Mouse (Mus musculus) c-Kit-positive CD71-positive TER-119-positive erythroid progenitor cells, embryonic 14.5 days (primary cell): ENCODE data around the gene Maz.

Source experiments
- DNase-seq: peaks from one replicate; pipeline ENCODE4 v3.0.0-alpha.2; 2013; ENCODE audit warnings: low spot score

The Maz gene

GRCm38 (mm10) chr7:127020901-127021562, 5.8 kb downstream of the Maz start, which contains the start of the genes Gm42742 and Prrt2:
Gene Gm42742 (minus strand): TSS chr7:127021097.
Gene Prrt2 (minus strand): TSS chr7:127021211.
- no peak for DNase-seq

GRCm38 (mm10) chr7:127020491-127020890, 6.3 kb downstream of the Maz start:
- DNase-seq, result no peak

GRCm38 (mm10) chr7:127020031-127020430, 6.8 kb downstream of the Maz start:
- DNase-seq, result no peak

- no peak for DNase-seq
These were observed 7.4 kb downstream of the Maz start for GRCm38 (mm10) chr7:127019306-127019960.

- no peak for DNase-seq
These were observed 8.2 kb downstream of the Maz start for GRCm38 (mm10) chr7:127018416-127019305.

GRCm38 (mm10) chr7:127017950-127018345, 8.9 kb downstream of the Maz start:
- no peak for DNase-seq

GRCm38 (mm10) chr7:127016971-127017949, 9.6 kb downstream of the Maz start, which contains the start of gene Pagr1a:
Gene Pagr1a (minus strand): TSS chr7:127017352.
- DNase-seq, result peak; percentile 100

GRCm38 (mm10) chr7:127016486-127016938, 10.3 kb downstream of the Maz start:
- peak; percentile 62 for DNase-seq

GRCm38 (mm10) chr7:127016481-127016485, 10.6 kb downstream of the Maz start, which contains the start of gene Pagr1b:
Gene Pagr1b (minus strand): TSS chr7:127016484.
- DNase-seq, result no peak

GRCm38 (mm10) chr7:127016081-127016480, 10.8 kb downstream of the Maz start:
- peak; percentile 45 for DNase-seq

GRCm38 (mm10) chr7:127014993-127015392, 11.8 kb downstream of the Maz start:
- DNase-seq, result no peak

- peak; percentile 58 for DNase-seq
These were observed 12.5 kb downstream of the Maz start, which contains the start of gene Mvp for GRCm38 (mm10) chr7:127014320-127014719. Gene Mvp (minus strand): TSS chr7:127014621.

- no peak for DNase-seq
These were observed 13.5 kb downstream of the Maz start for GRCm38 (mm10) chr7:127013385-127013784.

- DNase-seq, result no peak
These were observed 14.0 kb downstream of the Maz start for GRCm38 (mm10) chr7:127012845-127013244.

- DNase-seq, result no peak
These were observed 14.5 kb downstream of the Maz start for GRCm38 (mm10) chr7:127012374-127012773.

- no peak for DNase-seq
These were observed 15.1 kb downstream of the Maz start for GRCm38 (mm10) chr7:127011717-127012116.

GRCm38 (mm10) chr7:127011051-127011450, 15.8 kb downstream of the Maz start:
- DNase-seq, result no peak

GRCm38 (mm10) chr7:127009307-127010085, 17.3 kb downstream of the Maz start:
- DNase-seq, result no peak

GRCm38 (mm10) chr7:127008239-127009019, 18.4 kb downstream of the Maz start:
- DNase-seq, result peak; percentile 76
